Mouse (Mus musculus): ENCODE results near the gene Mrps5. TPM values are rescaled to one million over a fixed set of nuclear protein-coding genes. Genes with fewer than 3 reads are reported as not detected.
A peak's percentile ranks its signal among the peaks of the same experiment; 100 is the strongest.
"Not testable (repeated sequence)": the region's sequence is repeated elsewhere in the genome, so short reads cannot be mapped to it uniquely, and the experiment has no call there.

Mrps5 gene
- polyA plus RNA-seq, 1 experiment from 2014 or later = 154 TPM

DNA sequence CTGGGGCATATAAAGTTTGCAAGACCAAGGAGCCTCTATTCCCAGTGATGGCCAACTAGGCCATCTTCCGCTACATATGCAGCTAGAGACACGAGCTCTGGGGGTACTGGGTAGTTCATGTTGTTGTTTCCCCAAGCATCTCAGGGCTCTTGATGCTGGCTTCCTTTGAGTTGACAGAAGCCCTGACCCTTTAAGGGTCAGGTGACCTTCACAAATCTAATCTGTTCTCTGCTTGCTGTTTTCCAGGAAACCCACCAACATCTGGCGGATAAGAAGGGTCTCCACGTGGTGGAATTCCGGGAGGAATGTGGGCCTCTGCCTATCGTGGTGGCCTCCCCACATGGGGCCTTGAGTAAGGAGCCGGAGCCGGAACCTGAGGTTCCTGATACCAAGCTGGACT lies 16.4 kb downstream of the Mrps5 start:
- H3K4me3 ChIP-seq (ENCODE audit: low read depth, low read length); H3K4me2 ChIP-seq (replicated peaks; ENCODE audit: low read depth, low read length); H3K9me3 ChIP-seq (ENCODE audit: control insufficient read depth, low read length); DNase-seq (ENCODE audit: low spot score); H3K27me3 ChIP-seq (ENCODE audit: control insufficient read depth, insufficient read depth, low read length); H3K9ac ChIP-seq (ENCODE audit: low read depth, low read length); ATAC-seq (ENCODE audit: low FRiP score); H3K4me1 ChIP-seq (replicated peaks; ENCODE audit: control insufficient read depth, insufficient read depth, low read length); H3K27ac ChIP-seq (ENCODE audit: low read depth, low read length): not testable (repeated sequence)
- H3K36me3 ChIP-seq (ENCODE audit: control insufficient read depth, insufficient read depth, low read length) = peaks cover 17% of the 10 kb centered on the region; the same call in 1 of the 2 replicates
- WGBS = 78% methylated on average over 6 of the region's 8 CpGs

DNA sequence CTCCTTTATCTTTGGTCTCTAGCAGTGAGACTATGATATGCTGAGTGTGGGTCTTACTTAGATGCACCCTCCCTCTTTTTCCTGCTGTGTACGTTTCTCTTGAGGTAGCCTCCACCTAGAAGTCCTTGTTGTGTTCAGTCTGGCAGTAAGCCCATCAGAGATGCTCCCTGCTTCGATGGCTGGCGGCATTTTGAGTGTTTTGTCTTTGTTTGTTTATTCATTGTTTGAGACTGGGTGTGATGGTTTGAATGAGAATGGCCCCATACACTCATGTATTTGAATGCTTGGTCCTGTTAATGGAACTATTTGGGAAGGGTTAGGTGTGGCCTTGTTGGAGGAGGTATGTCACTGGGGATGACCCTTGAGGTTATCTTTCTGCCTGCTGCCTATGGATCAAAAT lies 18.2 kb downstream of the Mrps5 start:
- no peak for DNase-seq (ENCODE audit: low spot score)
- WGBS = 93% methylated on average over 3 of the region's 3 CpGs
- peaks cover 14% of the 10 kb centered on the region; the same call in 1 of the 2 replicates for H3K36me3 ChIP-seq (ENCODE audit: control insufficient read depth, insufficient read depth, low read length)

GRCm38 (mm10) chr2:127608234-127608633 lies 21.2 kb downstream of the Mrps5 start:
- H3K27ac ChIP-seq (ENCODE audit: low read depth, low read length) = no peak overlapping the region
- peak; percentile 55 for DNase-seq (ENCODE audit: low spot score)
- H3K4me2 ChIP-seq (replicated peaks; ENCODE audit: low read depth, low read length) = no peak overlapping the region
- no peaks in the 10 kb centered on the region for H3K4me1 ChIP-seq (replicated peaks; ENCODE audit: control insufficient read depth, insufficient read depth, low read length)
- 0 out of 2 replicates have a peak, but pooled peaks cover 2% of the 10 kb centered on the region for H3K36me3 ChIP-seq (ENCODE audit: control insufficient read depth, insufficient read depth, low read length)
- WGBS = 41% methylated on average over 3 of the region's 3 CpGs
- H3K9ac ChIP-seq (ENCODE audit: low read depth, low read length) = no peak overlapping the region
- ATAC-seq (ENCODE audit: low FRiP score) = 0 out of 2 replicates have a peak, but pooled peaks have one; percentile 27
- H3K27me3 ChIP-seq (ENCODE audit: control insufficient read depth, insufficient read depth, low read length) = no peaks in the 10 kb centered on the region
- H3K9me3 ChIP-seq (ENCODE audit: control insufficient read depth, low read length) = no peaks in the 10 kb centered on the region
- no peak overlapping the region for H3K4me3 ChIP-seq (ENCODE audit: low read depth, low read length)

More for the DNA sequence above, 18.2 kb downstream of the Mrps5 start:
- no peak overlapping the region for H3K4me2 ChIP-seq (replicated peaks; ENCODE audit: low read depth, low read length)
- no peak overlapping the region for H3K9ac ChIP-seq (ENCODE audit: low read depth, low read length)
- H3K4me1 ChIP-seq (replicated peaks; ENCODE audit: control insufficient read depth, insufficient read depth, low read length) = no peaks in the 10 kb centered on the region
- no peaks in the 10 kb centered on the region for H3K27me3 ChIP-seq (ENCODE audit: control insufficient read depth, insufficient read depth, low read length)
- H3K9me3 ChIP-seq (ENCODE audit: control insufficient read depth, low read length) = no peaks in the 10 kb centered on the region
- no peak overlapping the region for H3K4me3 ChIP-seq (ENCODE audit: low read depth, low read length)
- H3K27ac ChIP-seq (ENCODE audit: low read depth, low read length) = no peak overlapping the region
- no peak for ATAC-seq (ENCODE audit: low FRiP score)

- ATAC-seq (ENCODE audit: low FRiP score) (no peak), DNase-seq (ENCODE audit: low spot score) (no peak)
- H3K9ac ChIP-seq (ENCODE audit: low read depth, low read length) = 0 out of 2 replicates have a peak overlapping the region, but pooled peaks have one; percentile 7
- no peaks in the 10 kb centered on the region for H3K27me3 ChIP-seq (ENCODE audit: control insufficient read depth, insufficient read depth, low read length)
- no peak overlapping the region for H3K4me2 ChIP-seq (replicated peaks; ENCODE audit: low read depth, low read length)
- H3K4me1 ChIP-seq (replicated peaks; ENCODE audit: control insufficient read depth, insufficient read depth, low read length) = no peaks in the 10 kb centered on the region
- H3K36me3 ChIP-seq (ENCODE audit: control insufficient read depth, insufficient read depth, low read length) = 0 out of 2 replicates have a peak, but pooled peaks cover 2% of the 10 kb centered on the region
- H3K4me3 ChIP-seq (ENCODE audit: low read depth, low read length) = no peak overlapping the region
- H3K27ac ChIP-seq (ENCODE audit: low read depth, low read length) = no peak overlapping the region
- H3K9me3 ChIP-seq (ENCODE audit: control insufficient read depth, low read length) = no peaks in the 10 kb centered on the region
- 11% methylated on average over 5 of the region's 5 CpGs for WGBS
Observed at GRCm38 (mm10) chr2:127608986-127609385, 22.0 kb downstream of the Mrps5 start.

GRCm38 (mm10) chr2:127611386-127611785 lies 24.4 kb downstream of the Mrps5 start:
- no peaks in the 10 kb centered on the region for H3K36me3 ChIP-seq (ENCODE audit: control insufficient read depth, insufficient read depth, low read length)
- ATAC-seq (ENCODE audit: low FRiP score) = no peak

DNA sequence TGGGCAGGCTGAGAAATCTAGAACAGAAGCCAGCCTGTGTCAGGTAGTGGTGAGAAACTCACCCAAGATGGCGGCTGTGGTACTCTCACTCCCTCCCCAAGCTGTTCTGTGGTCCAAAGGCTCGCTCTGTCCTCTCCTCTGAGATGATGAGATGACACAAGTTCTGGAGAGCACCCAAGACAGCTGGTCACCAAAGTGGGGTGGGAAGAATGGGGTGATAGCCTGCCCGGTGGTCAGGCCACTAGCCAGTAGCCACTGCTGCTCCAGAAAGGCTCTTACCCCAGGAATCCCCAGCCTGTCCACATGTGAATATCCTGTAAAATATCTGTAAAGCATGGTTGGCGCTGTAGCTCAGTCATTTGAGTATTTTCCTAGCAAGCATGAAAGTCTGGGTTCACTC lies 25.3 kb downstream of the Mrps5 start:
- no peak overlapping the region for H3K27ac ChIP-seq (ENCODE audit: low read depth, low read length)
- no peaks in the 10 kb centered on the region for H3K4me1 ChIP-seq (replicated peaks; ENCODE audit: control insufficient read depth, insufficient read depth, low read length)
- no peaks in the 10 kb centered on the region for H3K36me3 ChIP-seq (ENCODE audit: control insufficient read depth, insufficient read depth, low read length)
- no peak overlapping the region for H3K9ac ChIP-seq (ENCODE audit: low read depth, low read length)
- no peak overlapping the region for H3K4me3 ChIP-seq (ENCODE audit: low read depth, low read length)
- no peaks in the 10 kb centered on the region for H3K9me3 ChIP-seq (ENCODE audit: control insufficient read depth, low read length)
- ATAC-seq (ENCODE audit: low FRiP score) = no peak
- H3K27me3 ChIP-seq (ENCODE audit: control insufficient read depth, insufficient read depth, low read length) = no peaks in the 10 kb centered on the region
- no peak for DNase-seq (ENCODE audit: low spot score)
- 91% methylated on average over 4 of the region's 4 CpGs for WGBS
- no peak overlapping the region for H3K4me2 ChIP-seq (replicated peaks; ENCODE audit: low read depth, low read length)

More at GRCm38 (mm10) chr2:127611386-127611785, 24.4 kb downstream of the Mrps5 start:
- Histone ChIP-seq H3K9me3 (ENCODE audit: control insufficient read depth, low read length) (no peaks in the 10 kb centered on the region), H3K27ac (ENCODE audit: low read depth, low read length) (no peak overlapping the region), H3K4me2 (replicated peaks; ENCODE audit: low read depth, low read length) (no peak overlapping the region), H3K9ac (ENCODE audit: low read depth, low read length) (no peak overlapping the region), H3K27me3 (ENCODE audit: control insufficient read depth, insufficient read depth, low read length) (no peaks in the 10 kb centered on the region), H3K4me3 (ENCODE audit: low read depth, low read length) (no peak overlapping the region), H3K4me1 (replicated peaks; ENCODE audit: control insufficient read depth, insufficient read depth, low read length) (no peaks in the 10 kb centered on the region)
- 84% methylated on average over 4 of the region's 4 CpGs for WGBS
- no peak for DNase-seq (ENCODE audit: low spot score)

- DNase-seq (ENCODE audit: low spot score) = no peak
- Histone ChIP-seq H3K36me3 (ENCODE audit: control insufficient read depth, insufficient read depth, low read length) (no peaks in the 10 kb centered on the region), H3K4me3 (ENCODE audit: low read depth, low read length) (no peak overlapping the region), H3K9ac (ENCODE audit: low read depth, low read length) (no peak overlapping the region), H3K4me2 (replicated peaks; ENCODE audit: low read depth, low read length) (no peak overlapping the region), H3K9me3 (ENCODE audit: control insufficient read depth, low read length) (no peaks in the 10 kb centered on the region), H3K4me1 (replicated peaks; ENCODE audit: control insufficient read depth, insufficient read depth, low read length) (no peaks in the 10 kb centered on the region), H3K27me3 (ENCODE audit: control insufficient read depth, insufficient read depth, low read length) (no peaks in the 10 kb centered on the region), H3K27ac (ENCODE audit: low read depth, low read length) (no peak overlapping the region)
- 94% methylated on average over 3 of the region's 3 CpGs for WGBS
- ATAC-seq (ENCODE audit: low FRiP score) = no peak
Observed at GRCm38 (mm10) chr2:127619311-127619710, 32.3 kb downstream of the Mrps5 start.

DNA sequence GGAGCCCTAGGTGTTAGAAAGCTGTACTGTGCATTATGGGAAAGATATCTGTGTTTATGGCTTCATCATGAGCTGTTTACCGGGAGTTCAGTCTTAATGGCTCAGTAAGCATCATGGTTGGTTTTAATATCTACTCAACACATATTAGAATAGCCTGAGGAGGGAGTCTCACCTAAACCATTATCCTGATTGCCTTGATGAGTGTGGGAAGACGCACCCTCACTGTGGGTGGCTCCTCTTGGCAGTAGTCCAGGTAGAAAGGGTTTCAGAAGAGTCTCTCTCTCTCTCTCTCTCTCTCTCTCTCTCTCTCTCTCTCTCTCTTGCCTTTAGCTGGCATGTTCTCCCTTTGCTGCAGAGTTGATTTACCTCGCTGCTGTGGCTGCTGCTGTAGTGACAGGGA lies 35.0 kb downstream of the Mrps5 start:
- H3K36me3 ChIP-seq (ENCODE audit: control insufficient read depth, insufficient read depth, low read length) = no peaks in the 10 kb centered on the region
- H3K9me3 ChIP-seq (ENCODE audit: control insufficient read depth, low read length) = no peaks in the 10 kb centered on the region
- no peaks in the 10 kb centered on the region for H3K4me1 ChIP-seq (replicated peaks; ENCODE audit: control insufficient read depth, insufficient read depth, low read length)
- no peak overlapping the region for H3K4me3 ChIP-seq (ENCODE audit: low read depth, low read length)
- no peak overlapping the region for H3K27ac ChIP-seq (ENCODE audit: low read depth, low read length)
- no peak for DNase-seq (ENCODE audit: low spot score)
- WGBS = 66% methylated on average over 3 of the region's 3 CpGs
- H3K27me3 ChIP-seq (ENCODE audit: control insufficient read depth, insufficient read depth, low read length) = no peaks in the 10 kb centered on the region
- no peak overlapping the region for H3K4me2 ChIP-seq (replicated peaks; ENCODE audit: low read depth, low read length)
- H3K9ac ChIP-seq (ENCODE audit: low read depth, low read length) = no peak overlapping the region
- no peak for ATAC-seq (ENCODE audit: low FRiP score)

GRCm38 (mm10) chr2:127624786-127625185 lies 37.8 kb downstream of the Mrps5 start:
- DNase-seq (ENCODE audit: low spot score) (no peak), ATAC-seq (ENCODE audit: low FRiP score) (no peak)
- no peaks in the 10 kb centered on the region for H3K4me1 ChIP-seq (replicated peaks; ENCODE audit: control insufficient read depth, insufficient read depth, low read length)
- no peak overlapping the region for H3K4me2 ChIP-seq (replicated peaks; ENCODE audit: low read depth, low read length)
- no peak overlapping the region for H3K4me3 ChIP-seq (ENCODE audit: low read depth, low read length)
- H3K27me3 ChIP-seq (ENCODE audit: control insufficient read depth, insufficient read depth, low read length) = no peaks in the 10 kb centered on the region
- no peak overlapping the region for H3K9ac ChIP-seq (ENCODE audit: low read depth, low read length)
- no peak overlapping the region for H3K27ac ChIP-seq (ENCODE audit: low read depth, low read length)
- no peaks in the 10 kb centered on the region for H3K36me3 ChIP-seq (ENCODE audit: control insufficient read depth, insufficient read depth, low read length)
- no peaks in the 10 kb centered on the region for H3K9me3 ChIP-seq (ENCODE audit: control insufficient read depth, low read length)
- 92% methylated on average over 2 of the region's 2 CpGs for WGBS
